Mouse (Mus musculus) brain, embryonic 18.5 days (tissue): ENCODE measurements around the gene Gng2.

Source experiments
- DNase-seq: peaks from one replicate; pipeline ENCODE4 v3.0.0-alpha.2; 2012; ENCODE audit warnings: low read depth, low spot score

The Gng2 gene

DNA sequence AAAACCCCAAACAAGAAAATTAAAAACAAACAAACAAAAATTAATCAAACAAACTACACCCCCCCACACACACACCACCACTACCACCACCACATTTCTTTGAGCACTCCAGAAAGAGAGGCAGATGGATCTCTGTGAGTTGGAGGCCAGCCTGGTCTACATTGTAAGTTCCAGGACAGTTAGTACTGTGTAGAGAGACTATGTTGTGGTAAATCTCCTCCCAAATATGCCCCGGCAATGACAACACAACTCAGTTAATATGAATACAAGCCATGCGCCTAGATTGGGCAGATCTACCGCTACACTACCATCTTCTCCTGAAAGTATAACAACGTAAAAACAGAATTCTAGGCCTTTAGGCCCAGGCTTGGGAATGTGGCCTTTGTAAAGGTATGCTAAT, 117.1 kb downstream of the Gng2 start:
- DNase-seq, result no peak

DNA sequence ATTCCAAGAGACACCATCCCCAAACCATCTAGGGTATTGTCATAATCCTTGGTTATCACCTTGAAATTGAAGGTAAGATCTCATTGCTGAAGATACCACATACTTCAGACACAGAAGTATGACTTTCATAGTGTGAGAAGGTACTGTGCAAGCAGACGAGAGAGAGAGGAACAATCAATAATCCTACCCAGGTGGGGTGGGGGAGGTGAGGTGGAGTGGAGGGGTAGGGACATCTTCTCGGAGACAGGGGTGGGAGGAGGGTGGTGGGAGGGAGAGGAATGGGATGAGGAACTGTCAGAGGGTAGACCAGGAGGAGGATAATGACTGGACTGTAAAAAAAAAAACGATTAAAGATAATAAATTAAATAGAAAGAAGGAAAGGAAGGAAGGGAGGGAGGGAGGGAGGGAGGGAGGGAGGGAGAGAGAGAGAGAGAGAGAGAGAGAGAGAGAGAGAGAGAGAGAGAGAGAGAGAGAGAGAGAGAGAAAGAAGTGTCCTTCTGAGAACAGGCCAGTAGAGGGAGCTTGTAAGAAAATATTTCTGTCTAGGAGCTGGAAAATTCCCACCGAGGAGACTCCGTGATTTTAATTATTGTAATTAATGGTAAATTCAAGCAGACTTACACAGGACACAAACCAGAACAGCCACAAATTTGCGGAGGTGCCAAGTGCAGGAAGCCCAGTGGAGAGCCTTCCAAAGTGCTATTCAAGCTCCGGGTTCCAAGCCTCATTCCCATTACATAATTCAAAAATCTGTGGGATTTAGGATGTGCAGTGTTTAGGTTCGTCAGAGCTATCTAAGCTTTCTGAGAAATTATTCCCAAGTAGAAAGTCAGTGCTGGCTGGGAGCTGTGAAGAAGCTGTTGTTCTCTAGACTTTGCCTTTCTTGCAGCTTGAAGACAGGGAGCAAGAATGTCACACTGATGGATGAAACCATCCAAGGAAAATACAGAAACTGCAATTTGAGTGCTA, 118.3 kb downstream of the Gng2 start:
- DNase-seq, result peak; percentile 22

DNA sequence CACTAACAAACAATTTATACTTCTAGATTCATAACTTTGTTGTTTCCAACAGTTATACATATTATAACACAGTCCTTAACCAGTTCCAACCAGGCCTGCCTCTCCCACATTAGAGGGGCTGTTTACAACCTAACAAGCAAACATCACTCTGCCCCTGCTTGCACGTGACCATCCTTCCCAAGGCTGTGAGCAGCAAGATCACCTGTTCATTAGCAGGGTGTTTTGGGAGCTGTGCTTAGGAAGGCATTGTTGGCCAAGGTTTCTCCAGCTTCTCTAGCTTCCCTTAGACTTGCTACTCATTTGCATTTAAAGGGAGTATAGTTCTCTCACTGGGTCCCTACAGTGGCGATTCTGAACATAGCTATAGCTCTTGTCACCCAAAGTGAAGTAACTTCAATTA, 119.1 kb downstream of the Gng2 start:
- DNase-seq, result no peak

DNA sequence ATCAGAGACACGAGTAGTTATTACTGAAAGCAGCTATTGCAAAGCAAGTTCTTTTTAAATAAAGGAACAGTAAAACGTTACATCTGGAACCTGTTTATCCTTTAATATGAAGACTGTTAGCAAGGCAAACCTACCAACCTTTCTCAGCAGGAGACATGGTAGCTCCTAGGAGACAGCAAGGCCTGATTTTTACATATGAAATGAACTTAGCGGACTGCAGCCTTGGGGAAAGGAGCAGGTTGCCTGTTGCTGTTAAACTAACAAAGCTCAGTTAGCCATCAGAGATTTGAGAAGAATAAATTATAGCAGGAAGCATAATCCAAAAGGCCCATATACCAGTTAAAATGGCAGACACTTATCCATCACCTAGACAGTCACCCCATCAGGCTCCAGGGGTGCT, 124.0 kb downstream of the Gng2 start:
- no peak for DNase-seq

DNA sequence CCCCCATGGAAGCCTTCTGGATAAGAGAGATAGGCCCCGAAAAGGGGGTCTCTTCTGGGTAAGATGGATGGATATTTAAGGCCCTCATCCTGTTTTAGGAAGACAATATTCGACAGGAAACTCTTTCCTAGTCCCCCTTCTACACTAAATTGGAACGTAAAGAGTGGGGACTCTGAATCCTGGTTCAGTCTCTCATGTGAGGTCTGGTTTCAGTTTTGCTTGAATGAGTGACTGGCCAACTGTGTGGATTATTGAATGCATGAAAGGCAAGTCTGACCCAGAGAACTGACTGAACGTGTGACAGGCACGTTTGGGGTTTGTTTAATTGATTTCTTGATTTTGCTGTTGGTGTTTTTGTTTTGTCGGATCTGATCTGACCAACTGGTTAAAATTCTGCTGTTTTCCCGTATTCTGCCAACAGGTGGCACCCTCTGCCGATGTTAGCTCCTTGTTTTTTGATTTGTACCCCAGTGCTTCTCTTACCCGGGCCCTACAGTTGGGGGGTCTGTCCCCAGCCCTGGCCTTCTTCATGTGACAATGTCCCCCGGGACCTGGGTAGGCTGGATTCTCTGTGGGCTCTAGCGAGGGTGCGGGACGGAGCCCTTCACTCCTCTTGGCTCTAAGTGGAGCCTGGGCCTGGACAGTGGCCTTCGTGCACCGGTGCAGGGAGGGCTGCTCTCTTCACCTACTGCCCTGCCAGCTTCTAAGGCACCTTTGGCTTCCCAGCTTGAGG, 137.7 kb downstream of the Gng2 start:
- DNase-seq, result no peak

DNA sequence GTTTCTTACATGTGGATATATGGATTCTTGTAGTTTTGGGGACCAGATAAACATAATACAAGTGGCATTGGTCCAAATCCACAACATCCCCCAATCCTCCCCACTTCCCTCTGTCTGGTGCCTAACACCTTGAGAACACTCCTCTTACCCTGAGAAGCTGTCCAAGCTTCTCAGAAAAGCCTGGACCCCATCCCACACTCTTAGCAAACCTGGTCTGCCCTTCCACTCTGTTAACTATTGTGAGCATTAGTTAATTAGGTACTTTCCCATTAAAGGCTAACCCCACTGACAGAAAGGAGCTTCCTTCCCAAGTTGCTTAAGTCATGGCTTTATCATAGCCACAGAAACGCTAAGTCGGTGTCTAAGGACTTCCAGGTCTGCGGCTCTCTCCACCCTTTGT, 141.1 kb downstream of the Gng2 start:
- DNase-seq, result no peak

DNA sequence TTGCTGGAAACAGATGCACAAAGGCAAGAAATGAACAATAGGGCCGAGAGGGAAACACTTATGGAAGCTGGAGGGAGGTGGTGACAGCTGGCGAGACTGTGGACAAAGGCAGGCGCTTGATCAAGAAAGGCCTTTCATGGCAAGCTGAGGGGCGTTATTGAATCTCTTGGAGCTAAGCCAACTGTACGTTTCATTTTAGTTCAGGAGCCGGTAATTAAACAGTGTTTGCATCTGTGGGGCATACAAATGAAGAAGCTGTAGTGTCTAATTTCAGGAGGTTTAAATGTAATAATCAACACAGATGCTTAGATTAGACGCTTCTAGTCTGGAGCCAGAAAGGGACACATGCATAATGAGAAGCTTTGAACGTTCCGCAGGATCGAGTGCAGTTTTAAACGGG, 151.9 kb downstream of the Gng2 start:
- peak; percentile 69 for DNase-seq

DNA sequence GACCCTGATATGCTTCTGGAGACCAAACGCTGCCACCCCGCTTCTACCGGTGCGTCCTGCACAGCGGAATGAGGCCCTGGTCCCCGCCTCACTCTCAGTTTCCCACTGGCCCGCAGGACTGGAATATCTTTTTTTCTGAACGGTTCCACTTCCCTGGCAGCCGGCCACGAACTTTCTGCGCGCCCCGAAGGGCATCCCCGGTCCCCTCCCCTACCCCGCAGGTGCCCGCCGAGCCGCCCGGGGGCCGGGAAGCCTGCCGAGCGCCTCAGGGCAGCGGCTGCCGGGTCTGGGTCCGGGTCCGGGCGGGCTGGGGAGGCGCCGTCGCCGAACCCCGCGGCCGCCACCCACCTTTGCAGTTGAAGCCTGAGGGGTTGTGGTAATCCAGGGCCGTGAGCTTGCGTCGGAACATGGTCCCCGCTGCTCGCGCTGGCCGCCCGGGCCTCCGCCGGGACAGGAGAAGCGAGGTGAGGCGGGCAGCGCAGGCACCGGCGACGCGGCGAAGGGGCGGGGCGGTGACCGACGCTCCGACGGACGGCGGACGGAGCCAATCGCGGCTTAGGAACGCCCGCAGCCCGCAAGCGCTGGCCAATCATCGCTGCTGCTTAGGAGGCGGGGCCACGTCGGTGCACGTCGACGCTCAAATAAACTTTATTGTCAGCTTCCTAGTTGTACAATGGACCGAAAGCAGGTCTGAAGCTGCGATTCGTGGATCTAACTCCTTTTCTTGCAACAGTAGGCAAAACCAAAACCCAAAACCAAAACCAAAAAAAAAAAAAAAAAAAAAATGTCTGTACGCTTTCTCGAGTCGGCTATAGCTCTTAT, 153.9 kb downstream of the Gng2 start, which contains the start of gene Rtraf:
Rtraf (minus strand) TSS at position 504 of the 822 bp plus-strand sequence.
- DNase-seq, result peak; percentile 90
